In the genomic region with DNA sequence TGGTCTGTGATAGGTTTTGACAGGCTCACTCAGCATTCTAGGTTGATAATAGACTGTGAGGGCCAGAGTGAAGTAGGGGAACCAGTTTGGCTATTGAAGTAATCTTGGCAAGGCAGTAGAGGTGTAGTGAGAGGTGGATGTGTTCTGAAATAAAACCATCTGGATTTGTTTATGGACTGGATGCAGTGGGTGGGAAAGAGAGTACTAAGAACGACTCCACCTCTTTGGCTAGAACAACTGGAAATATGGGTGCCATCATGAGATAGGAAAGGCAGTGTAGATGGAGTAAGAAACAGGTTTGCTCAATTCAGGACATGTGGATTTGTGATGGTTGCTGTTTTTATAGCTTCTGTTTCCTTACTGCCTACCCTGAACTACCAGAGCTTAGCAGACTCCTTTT, we compare ENCODE assay signal across 33 mouse cellular contexts. TPM values are rescaled to one million over a fixed set of nuclear protein-coding genes. Genes with fewer than 3 reads are reported as not detected.
"Had no signal": no experiment of that assay in that cellular context is flagged by ENCODE, and none has a peak within 500 bp of the region (broad histone marks: within the 10 kb centered on the region; RNA-seq: fewer than 3 reads in every experiment).

No protein-coding gene starts in this region.

- H3K4me1 ChIP-seq: hindbrain, embryonic 10.5 days; hindbrain, embryonic 12.5 days; intestine, embryonic 15.5 days; limb, embryonic 10.5 days; liver, embryonic 13.5 days; liver, embryonic 15.5 days had no signal

- H3K4me2 ChIP-seq: heart, embryonic 11.5 days; heart, embryonic 13.5 days; heart, embryonic 15.5 days; hindbrain, embryonic 12.5 days; hindbrain, embryonic 14.5 days; intestine, embryonic 15.5 days; limb, embryonic 12.5 days; liver, embryonic 11.5 days; liver, embryonic 13.5 days; liver, embryonic 15.5 days had no signal

- H3K9me3 ChIP-seq: heart, embryonic 13.5 days; heart, embryonic 15.5 days; hindbrain, embryonic 10.5 days; hindbrain, embryonic 12.5 days; intestine, embryonic 15.5 days; limb, embryonic 10.5 days; limb, embryonic 12.5 days; liver, embryonic 13.5 days; liver, embryonic 15.5 days had no signal

- H3K4me3 ChIP-seq: gastrocnemius, adult 2 months; heart, adult 2 months; heart, embryonic 13.5 days; heart, embryonic 15.5 days; hindbrain, embryonic 10.5 days; hindbrain, embryonic 12.5 days; intestine, embryonic 15.5 days; layer of hippocampus, adult 2 months; left cerebral cortex, adult 2 months; limb, embryonic 10.5 days; limb, embryonic 12.5 days; liver, embryonic 13.5 days; liver, embryonic 15.5 days had no signal

- H3K27ac ChIP-seq: gastrocnemius, adult 2 months; heart, adult 2 months; heart, embryonic 13.5 days; heart, embryonic 15.5 days; hindbrain, embryonic 10.5 days; hindbrain, embryonic 12.5 days; hindbrain, embryonic 14.5 days; intestine, embryonic 15.5 days; layer of hippocampus, adult 2 months; left cerebral cortex, adult 2 months; limb, embryonic 10.5 days; limb, embryonic 12.5 days; liver, embryonic 13.5 days; liver, embryonic 15.5 days had no signal

- DNase-seq: gastrocnemius, adult 2 months; gastrocnemius, postnatal 10 days; gastrocnemius, postnatal 25 days; heart, adult 2 months; heart, postnatal 14 days; heart, postnatal 4 days; kidney, adult 18-20 months; kidney, adult 8-10 months; kidney, postnatal 10 days; kidney, postnatal 25 days; kidney, postnatal 4 days; liver; liver, embryonic 13.5 days had no signal

- H3K9ac ChIP-seq: heart, embryonic 13.5 days; heart, embryonic 15.5 days; hindbrain, embryonic 12.5 days; hindbrain, embryonic 14.5 days; intestine, embryonic 15.5 days; limb, embryonic 12.5 days; liver, embryonic 13.5 days; liver, embryonic 15.5 days had no signal

- H3K27me3 ChIP-seq: heart, embryonic 13.5 days; heart, embryonic 15.5 days; hindbrain, embryonic 12.5 days; intestine, embryonic 15.5 days; limb, embryonic 12.5 days; liver, embryonic 13.5 days; liver, embryonic 15.5 days had no signal

- ATAC-seq: hindbrain, embryonic 16.5 days; inflammation-experienced regulatory T-cells, adult 6 months; intestine, embryonic 15.5 days; intestine, postnatal 0 days had no signal

- H3K36me3 ChIP-seq: intestine, embryonic 15.5 days had no signal

RNA-seq across cellular contexts. Expression of a gene that starts 50.6 kb away (rescaled TPM):
- polyA plus RNA-seq: heart, adult 2 months; heart, embryonic 11.5 days; heart, embryonic 13.5 days; heart, embryonic 15.5 days; heart, postnatal 0 days; hindbrain, embryonic 10.5 days; hindbrain, embryonic 12.5 days; hindbrain, embryonic 14.5 days; hindbrain, embryonic 16.5 days; inflammation-experienced regulatory T-cells, adult 6 months; intestine, embryonic 15.5 days; intestine, postnatal 0 days; kidney, embryonic 14.5 days; kidney, embryonic 16.5 days; limb, embryonic 10.5 days; limb, embryonic 12.5 days; limb, embryonic 14.5 days; liver, embryonic 11.5 days; liver, embryonic 13.5 days; liver, embryonic 15.5 days had no signal
